Mouse (Mus musculus) embryonic facial prominence, embryonic 15.5 days (tissue): ENCODE measurements around the gene Itgav. TPM values are rescaled to one million over a fixed set of nuclear protein-coding genes. Genes with fewer than 3 reads are reported as not detected.

ENCODE experiments used
- ATAC-seq: fragments of 200-750 bp; cut with Nextera tagmentation; 2 replicates; pipeline ENCODE4 v1.8.0; 2017; ENCODE audit warnings: low read depth, moderate TSS enrichment; ENCODE audit not compliant: insufficient number of reproducible peaks, low FRiP score, low TSS enrichment
- H3K27ac ChIP-seq: fragments of 300-500 bp; sonication (generic); replicated peaks from 2 replicates; pipeline ENCODE4 v1.5.1; 2015; ENCODE audit warnings: mild to moderate bottlenecking, inconsistent platforms
- H3K27me3 ChIP-seq: fragments of 300-500 bp; sonication (generic); 2 replicates; pipeline ENCODE4 v1.6.1; 2015; ENCODE audit warnings: inconsistent platforms
- H3K36me3 ChIP-seq: fragments of 300-500 bp; sonication (generic); 2 replicates; pipeline ENCODE4 v1.6.1; 2015; ENCODE audit warnings: mild to moderate bottlenecking, inconsistent platforms
- H3K4me1 ChIP-seq: fragments of 300-500 bp; sonication (generic); 2 replicates; pipeline ENCODE4 v1.6.1; 2015; ENCODE audit warnings: inconsistent platforms
- H3K4me2 ChIP-seq: fragments of 300-500 bp; sonication (generic); replicated peaks from 2 replicates; pipeline ENCODE4 v1.6.1; 2015; ENCODE audit warnings: mild to moderate bottlenecking, inconsistent platforms
- H3K4me3 ChIP-seq: fragments of 300-500 bp; sonication (generic); replicated peaks from 2 replicates; pipeline ENCODE4 v1.5.1; 2015; ENCODE audit warnings: mild to moderate bottlenecking, inconsistent platforms
- H3K9ac ChIP-seq: fragments of 300-500 bp; sonication (generic); 2 replicates; pipeline ENCODE4 v1.6.1; 2015; ENCODE audit warnings: inconsistent platforms
- H3K9me3 ChIP-seq: fragments of 300-500 bp; sonication (generic); replicated peaks from 2 replicates; pipeline ENCODE4 v1.6.1; 2016; ENCODE audit warnings: inconsistent platforms
- WGBS: fragments of 180-500 bp; shearing (Covaris S2); methylation state at CpG from one replicate; pipeline ENCODE4 v1.1.7; 2015; 5-methylcytosine and 5-hydroxymethylcytosine counted together
- polyA plus RNA-seq: library from polyadenylated mRNA; unstranded; fragments of >200 nt; fragmentation: Nextera tagmentation; extraction: Ambion mirVana; gene quantifications from 2 replicates; pipeline ENCODE4 v1.2.1, GENCODE M21; 2015

Gene Itgav
- polyA plus RNA-seq, 1 experiment from 2014 or later = 68.8 TPM

DNA sequence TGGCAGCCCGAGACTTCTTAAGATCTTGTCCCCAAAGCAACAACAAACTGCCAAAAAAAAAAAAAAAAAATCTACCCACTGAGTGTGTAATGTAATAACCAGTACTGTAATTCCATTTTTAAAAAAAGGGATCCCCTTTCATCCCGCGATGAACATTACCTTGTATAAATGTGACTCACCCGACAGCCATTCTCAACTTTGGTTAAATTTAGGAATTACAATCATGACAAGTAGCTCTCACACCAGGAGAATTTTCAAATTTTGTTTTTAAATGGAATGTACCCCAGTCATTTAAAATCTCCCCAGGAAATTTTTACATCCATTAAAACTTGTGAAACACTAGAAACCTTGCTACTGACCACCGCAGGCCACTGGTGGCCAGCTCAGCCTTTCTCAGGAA, 10.3 kb upstream of the Itgav start:
- Histone ChIP-seq H3K27ac (0 out of 2 replicates have a peak overlapping the region, but pooled peaks have one; percentile 29), H3K9ac (no peak overlapping the region), H3K27me3 (no peaks in the 10 kb centered on the region), H3K4me3 (no peak overlapping the region), H3K36me3 (no peaks in the 10 kb centered on the region), H3K4me1 (peaks cover 9% of the 10 kb centered on the region), H3K4me2 (no peak overlapping the region), H3K9me3 (no peaks in the 10 kb centered on the region)
- WGBS = 64% methylated on average over 5 of the region's 5 CpGs
- ATAC-seq = no peak

- Histone ChIP-seq H3K27ac (peak overlapping the region; percentile 29; the same call in 1 of the 2 replicates), H3K9ac (no peak overlapping the region), H3K4me1 (peaks cover 9% of the 10 kb centered on the region), H3K4me2 (0 out of 2 replicates have a peak overlapping the region, but pooled peaks have one; percentile 1), H3K9me3 (no peaks in the 10 kb centered on the region), H3K36me3 (no peaks in the 10 kb centered on the region), H3K27me3 (no peaks in the 10 kb centered on the region), H3K4me3 (no peak overlapping the region)
- 7% methylated on average over 6 of the region's 6 CpGs for WGBS
- peak; percentile 70 for ATAC-seq
Measured at GRCm38 (mm10) chr2:83714783-83715182, 9.4 kb upstream of the Itgav start.

GRCm38 (mm10) chr2:83718341-83718740, 5.9 kb upstream of the Itgav start:
- Histone ChIP-seq H3K9me3 (no peaks in the 10 kb centered on the region), H3K4me1 (peaks cover 17% of the 10 kb centered on the region), H3K36me3 (no peaks in the 10 kb centered on the region), H3K27me3 (no peaks in the 10 kb centered on the region), H3K4me2 (no peak overlapping the region), H3K4me3 (no peak overlapping the region), H3K27ac (no peak overlapping the region), H3K9ac (no peak overlapping the region)
- no peak for ATAC-seq
- whole genome bisulfite sequencing = 89% methylated on average over 4 of the region's 4 CpGs

DNA sequence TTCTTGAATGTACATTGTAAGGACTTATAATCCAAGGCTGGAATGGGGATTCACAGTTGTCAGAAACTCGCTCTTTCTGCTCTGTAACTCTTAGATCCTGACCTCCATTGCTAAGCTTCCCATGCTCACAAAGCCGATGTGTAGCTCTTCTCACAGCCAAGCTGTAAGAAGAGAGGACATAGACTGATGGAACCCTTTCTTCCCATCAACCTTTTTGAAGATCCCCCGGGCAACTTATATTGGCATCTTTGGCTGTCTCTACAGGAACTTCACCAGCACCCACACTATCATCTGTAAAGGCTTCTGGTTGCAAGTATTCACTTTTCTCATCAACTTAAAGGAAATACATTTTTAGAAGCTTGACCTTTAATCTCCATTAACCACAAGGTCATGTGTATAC, 2.6 kb upstream of the Itgav start:
- no peak for ATAC-seq
- Histone ChIP-seq H3K4me1 (peaks cover 24% of the 10 kb centered on the region), H3K27ac (no peak overlapping the region), H3K9ac (no peak overlapping the region), H3K9me3 (no peaks in the 10 kb centered on the region), H3K4me3 (no peak overlapping the region), H3K4me2 (no peak overlapping the region), H3K36me3 (no peaks in the 10 kb centered on the region), H3K27me3 (no peaks in the 10 kb centered on the region)
- WGBS = 88% methylated on average over 3 of the region's 3 CpGs

DNA sequence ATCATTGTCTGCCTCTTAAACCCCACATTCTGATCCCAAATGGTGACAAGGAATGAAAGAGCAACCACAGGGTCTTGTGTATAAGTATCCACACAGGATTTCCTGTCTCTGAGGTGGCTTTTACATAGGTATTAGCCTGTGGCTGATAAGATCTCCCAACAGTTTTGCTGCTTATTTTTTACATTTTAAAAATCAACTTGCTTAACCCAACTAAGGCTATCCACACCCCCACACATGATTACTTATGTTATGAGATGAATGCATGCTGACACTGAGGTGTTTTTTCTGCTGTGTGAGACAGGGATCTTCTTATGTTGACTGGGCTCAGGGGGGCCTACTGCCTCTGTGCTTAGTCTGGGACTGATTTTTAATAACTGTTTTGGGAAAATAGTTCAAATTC, 1.3 kb upstream of the Itgav start:
- Histone ChIP-seq H3K4me3 (no peak overlapping the region), H3K9me3 (no peaks in the 10 kb centered on the region), H3K36me3 (no peaks in the 10 kb centered on the region), H3K9ac (no peak overlapping the region), H3K27ac (no peak overlapping the region), H3K4me1 (peaks cover 24% of the 10 kb centered on the region), H3K4me2 (no peak overlapping the region), H3K27me3 (no peaks in the 10 kb centered on the region)
- no peak for ATAC-seq

- no peak for ATAC-seq
- peak overlapping the region; percentile 98 for H3K27ac ChIP-seq
- peaks cover 24% of the 10 kb centered on the region for H3K4me1 ChIP-seq
- 0 out of 2 replicates have a peak overlapping the region, but pooled peaks have one; percentile 86 for H3K9ac ChIP-seq
- peak overlapping the region; percentile 85 for H3K4me3 ChIP-seq
- H3K36me3 ChIP-seq = no peaks in the 10 kb centered on the region
- no peaks in the 10 kb centered on the region for H3K9me3 ChIP-seq
- 40% methylated on average over 2 of the region's 2 CpGs for WGBS
- peak overlapping the region; percentile 73 for H3K4me2 ChIP-seq
- no peaks in the 10 kb centered on the region for H3K27me3 ChIP-seq
Measured at GRCm38 (mm10) chr2:83723346-83723745, 851 bp upstream of the Itgav start.

DNA sequence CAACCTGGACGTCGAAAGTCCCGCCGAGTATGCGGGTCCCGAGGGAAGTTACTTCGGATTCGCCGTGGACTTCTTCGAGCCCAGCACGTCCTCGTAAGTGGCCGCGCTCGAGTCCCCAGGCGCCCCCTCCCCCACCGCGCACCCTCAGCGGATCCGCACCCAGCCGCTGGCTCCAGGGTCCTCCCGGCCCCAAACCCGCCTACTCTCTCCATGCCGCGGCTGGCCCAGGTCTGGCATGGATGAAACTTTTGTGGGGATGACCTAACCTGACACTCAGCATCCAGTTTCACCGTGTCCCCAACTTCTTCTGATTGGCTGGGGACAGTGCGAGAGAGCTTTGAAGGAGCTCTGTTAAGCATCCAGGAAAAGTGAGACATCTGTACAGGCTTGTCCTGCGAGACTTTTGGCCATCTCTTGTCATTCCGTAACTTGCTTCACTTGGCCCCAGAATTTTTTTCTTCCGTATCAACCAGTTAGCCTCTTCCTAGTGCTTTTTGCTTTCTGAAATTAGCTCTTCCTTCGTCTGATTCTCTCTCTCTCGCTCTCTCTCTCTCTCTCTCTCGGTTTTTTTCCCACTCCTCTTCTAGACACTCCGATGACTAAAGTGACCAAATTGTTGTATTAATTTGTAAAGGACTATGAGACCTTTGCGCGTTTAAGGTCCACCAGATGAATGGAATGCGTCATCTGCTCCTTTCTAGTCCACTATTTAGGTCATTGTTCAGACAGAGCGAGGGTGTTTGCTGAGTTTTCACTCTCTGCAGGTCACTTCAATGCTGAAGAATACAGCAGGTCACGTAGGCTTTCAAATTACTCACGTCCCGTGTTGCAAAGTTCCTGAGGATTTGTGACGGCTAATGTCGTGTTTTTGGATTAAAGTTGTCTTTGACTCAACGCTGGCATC, 882 bp downstream of the Itgav start:
- H3K4me2 ChIP-seq = peak overlapping the region; percentile 73
- 3% methylated on average over 44 of the region's 44 CpGs for WGBS

GRCm38 (mm10) chr2:83725796-83726195, 1.6 kb downstream of the Itgav start:
- no peak overlapping the region for H3K9ac ChIP-seq
- WGBS = 43% methylated on average over 4 of the region's 4 CpGs
- no peak overlapping the region for H3K27ac ChIP-seq
- no peak for ATAC-seq
- no peaks in the 10 kb centered on the region for H3K27me3 ChIP-seq
- H3K4me3 ChIP-seq = peak overlapping the region; percentile 85
- H3K9me3 ChIP-seq = no peaks in the 10 kb centered on the region
- peak overlapping the region; percentile 73 for H3K4me2 ChIP-seq
- H3K4me1 ChIP-seq = peaks cover 24% of the 10 kb centered on the region
- no peaks in the 10 kb centered on the region for H3K36me3 ChIP-seq

More for the DNA sequence above, 882 bp downstream of the Itgav start:
- Histone ChIP-seq H3K36me3 (no peaks in the 10 kb centered on the region), H3K4me1 (peaks cover 24% of the 10 kb centered on the region), H3K4me3 (peak overlapping the region; percentile 85), H3K27me3 (no peaks in the 10 kb centered on the region), H3K27ac (peak overlapping the region; percentile 98), H3K9me3 (no peaks in the 10 kb centered on the region), H3K9ac (peak overlapping the region; percentile 86)
- peak; percentile 59 for ATAC-seq

DNA sequence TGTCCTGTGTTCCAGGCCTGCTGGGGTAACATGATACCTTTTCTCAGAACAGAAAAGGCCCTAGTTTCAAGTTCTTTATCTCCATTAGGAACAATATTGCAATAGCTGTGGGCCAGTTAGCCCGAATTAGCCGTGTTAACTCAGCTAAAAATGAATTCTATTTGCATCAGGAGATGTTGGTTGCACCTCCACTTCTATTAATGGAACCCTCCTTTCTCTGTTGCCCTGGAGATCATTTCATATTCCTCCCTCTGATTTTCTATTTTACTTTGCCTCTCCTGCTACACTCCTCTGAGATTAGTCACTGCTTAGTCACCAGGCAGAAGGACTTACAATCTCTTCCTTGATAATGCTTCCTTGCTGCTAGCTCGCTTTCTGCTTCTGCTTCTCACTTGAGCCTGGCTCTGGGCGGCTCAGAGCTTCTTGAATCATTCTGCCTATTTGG, 4.1 kb downstream of the Itgav start:
- no peaks in the 10 kb centered on the region for H3K9me3 ChIP-seq
- H3K4me1 ChIP-seq = peaks cover 17% of the 10 kb centered on the region
- H3K4me3 ChIP-seq = no peak overlapping the region
- no peak overlapping the region for H3K4me2 ChIP-seq
- WGBS = 69% methylated on average over 4 of the region's 4 CpGs
- no peak overlapping the region for H3K9ac ChIP-seq
- H3K27ac ChIP-seq = no peak overlapping the region
- H3K27me3 ChIP-seq = no peaks in the 10 kb centered on the region
- no peaks in the 10 kb centered on the region for H3K36me3 ChIP-seq
- ATAC-seq = no peak

DNA sequence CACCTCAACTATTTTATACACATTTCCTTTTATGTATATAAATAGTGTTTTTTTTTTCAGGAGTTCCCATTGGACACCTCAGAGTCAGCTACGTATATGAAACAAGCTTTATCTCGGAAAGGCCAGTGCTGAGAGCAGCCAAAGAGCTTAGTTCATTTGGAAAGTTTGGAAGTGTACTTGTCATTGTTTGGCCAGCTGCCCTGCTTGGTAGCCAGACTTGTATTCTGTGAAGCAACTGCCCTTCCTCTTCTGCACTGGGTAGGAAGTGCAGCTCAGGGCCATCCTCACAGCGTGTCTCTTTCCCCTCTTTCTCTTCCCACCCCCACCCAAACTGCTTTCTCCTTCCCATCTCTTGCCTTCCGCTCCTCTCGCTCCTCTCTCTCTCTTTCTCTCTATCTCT, 5.1 kb downstream of the Itgav start:
- Histone ChIP-seq H3K9ac (no peak overlapping the region), H3K27ac (no peak overlapping the region), H3K4me2 (no peak overlapping the region), H3K9me3 (no peaks in the 10 kb centered on the region), H3K4me1 (peaks cover 17% of the 10 kb centered on the region), H3K4me3 (no peak overlapping the region), H3K36me3 (no peaks in the 10 kb centered on the region), H3K27me3 (no peaks in the 10 kb centered on the region)
- no peak for ATAC-seq
- 65% methylated on average over 5 of the region's 5 CpGs for WGBS

GRCm38 (mm10) chr2:83732896-83733295, 8.7 kb downstream of the Itgav start:
- H3K9me3 ChIP-seq = no peaks in the 10 kb centered on the region
- 86% methylated on average over 4 of the region's 4 CpGs for WGBS

More at GRCm38 (mm10) chr2:83732896-83733295, 8.7 kb downstream of the Itgav start:
- H3K27me3 ChIP-seq = no peaks in the 10 kb centered on the region
- ATAC-seq = no peak
- H3K4me1 ChIP-seq = peaks cover 6% of the 10 kb centered on the region; the same call in 1 of the 2 replicates
- H3K27ac ChIP-seq = no peak overlapping the region
- H3K36me3 ChIP-seq = peaks cover 11% of the 10 kb centered on the region
- H3K9ac ChIP-seq = no peak overlapping the region
- no peak overlapping the region for H3K4me2 ChIP-seq
- H3K4me3 ChIP-seq = no peak overlapping the region
